Mouse (Mus musculus) neural tube, embryonic 14.5 days (tissue): Measurements from ENCODE around the gene Grpel1. TPM values are rescaled to one million over a fixed set of nuclear protein-coding genes. Genes with fewer than 3 reads are reported as not detected.

ENCODE experiments used
- ATAC-seq: fragments of 200-750 bp; cut with Nextera tagmentation; 2 replicates; pipeline ENCODE4 v1.8.0; 2017; ENCODE audit warnings: low read depth, mild to moderate bottlenecking, moderate TSS enrichment, moderate library complexity
- H3K27ac ChIP-seq: fragments of 300-500 bp; sonication (generic); 2 replicates; pipeline ENCODE4 v1.5.1; 2014; ENCODE audit warnings: low read depth, mild to moderate bottlenecking, control low read depth, low read length, moderate library complexity, mixed read lengths
- H3K27me3 ChIP-seq: fragments of 300-500 bp; sonication (generic); 2 replicates; pipeline ENCODE4 v1.6.1; 2014; ENCODE audit warnings: low read length; ENCODE audit not compliant: control insufficient read depth, insufficient read depth
- H3K36me3 ChIP-seq: fragments of 300-500 bp; sonication (generic); 2 replicates; pipeline ENCODE4 v1.6.1; 2014; ENCODE audit warnings: low read length, mixed read lengths; ENCODE audit not compliant: control insufficient read depth, insufficient read depth
- H3K4me1 ChIP-seq: fragments of 300-500 bp; sonication (generic); 2 replicates; pipeline ENCODE4 v1.6.1; 2014; ENCODE audit warnings: low read length; ENCODE audit not compliant: control insufficient read depth, insufficient read depth
- H3K4me2 ChIP-seq: fragments of 300-500 bp; sonication (generic); 2 replicates; pipeline ENCODE4 v1.6.1; 2014; ENCODE audit warnings: mild to moderate bottlenecking, low read depth, low read length, control low read depth
- H3K4me3 ChIP-seq: fragments of 300-500 bp; sonication (generic); 2 replicates; pipeline ENCODE4 v1.5.1; 2014; ENCODE audit warnings: low read depth, low read length, control low read depth, mixed read lengths
- H3K9ac ChIP-seq: fragments of 300-500 bp; sonication (generic); replicated peaks from 2 replicates; pipeline ENCODE4 v1.6.1; 2014; ENCODE audit warnings: low read depth, mild to moderate bottlenecking, control low read depth, low read length, mixed read lengths
- H3K9me3 ChIP-seq: fragments of 300-500 bp; sonication (generic); 2 replicates; pipeline ENCODE4 v1.6.1; 2016; ENCODE audit warnings: low read length; ENCODE audit not compliant: control insufficient read depth
- WGBS: fragments of 180-500 bp; shearing (Covaris S2); extraction: QIAGEN DNeasy Blood & Tissue Kit; methylation state at CpG from one replicate; pipeline ENCODE4 v1.1.7; 2014; 5-methylcytosine and 5-hydroxymethylcytosine counted together
- polyA plus RNA-seq: library from polyadenylated mRNA; unstranded; fragments of >200 nt; fragmentation: Nextera tagmentation; extraction: Ambion mirVana; gene quantifications from 2 replicates; pipeline ENCODE4 v1.2.1, GENCODE M21; 2014

Gene Grpel1
- polyA plus RNA-seq, 1 experiment from 2014 or later = 46.8 TPM

DNA sequence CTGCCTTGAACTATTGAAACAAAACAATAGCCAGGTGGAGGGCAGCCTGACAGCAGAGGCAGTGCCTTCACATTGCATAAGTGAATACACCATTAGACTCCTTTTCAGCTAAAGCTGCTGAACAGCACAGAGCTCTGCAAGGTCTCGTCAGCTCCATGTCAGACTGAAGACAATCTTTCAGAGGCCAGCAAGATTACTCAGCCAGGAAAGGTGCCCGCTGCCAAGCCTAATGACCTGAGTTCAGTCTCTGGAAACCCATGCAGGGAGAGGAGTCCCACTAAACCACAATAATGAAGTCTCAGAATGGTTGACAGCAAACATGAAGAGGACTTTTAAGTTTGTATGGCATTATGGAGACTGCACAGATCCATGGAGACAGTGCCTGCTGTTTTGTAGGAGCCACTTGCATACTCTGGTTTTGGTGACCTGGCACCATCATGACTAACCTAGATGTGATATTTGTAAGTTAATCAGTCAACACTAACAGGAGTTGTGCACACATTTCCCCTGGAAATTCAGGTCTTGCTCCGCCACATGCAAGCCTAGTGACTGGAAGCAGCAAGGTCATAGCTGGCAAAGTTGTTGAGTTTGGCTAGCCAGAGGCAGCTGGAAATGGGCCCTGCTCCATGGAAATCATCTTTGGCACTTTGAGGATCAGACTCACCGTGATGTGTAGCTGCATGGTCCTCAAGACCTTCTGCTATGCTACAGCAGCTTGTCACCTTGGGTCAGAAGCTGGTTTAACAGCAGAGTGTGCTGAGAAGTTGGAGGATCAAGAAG is 8.3 kb downstream of the Grpel1 start:
- ATAC-seq = no peak
- Histone ChIP-seq H3K9ac (no peak overlapping the region), H3K9me3 (no peaks in the 10 kb centered on the region), H3K27ac (no peak overlapping the region), H3K36me3 (peaks cover 25% of the 10 kb centered on the region), H3K4me2 (no peak overlapping the region), H3K27me3 (no peaks in the 10 kb centered on the region), H3K4me1 (no peaks in the 10 kb centered on the region), H3K4me3 (no peak overlapping the region)
- 90% methylated on average over 4 of the region's 4 CpGs for WGBS

DNA sequence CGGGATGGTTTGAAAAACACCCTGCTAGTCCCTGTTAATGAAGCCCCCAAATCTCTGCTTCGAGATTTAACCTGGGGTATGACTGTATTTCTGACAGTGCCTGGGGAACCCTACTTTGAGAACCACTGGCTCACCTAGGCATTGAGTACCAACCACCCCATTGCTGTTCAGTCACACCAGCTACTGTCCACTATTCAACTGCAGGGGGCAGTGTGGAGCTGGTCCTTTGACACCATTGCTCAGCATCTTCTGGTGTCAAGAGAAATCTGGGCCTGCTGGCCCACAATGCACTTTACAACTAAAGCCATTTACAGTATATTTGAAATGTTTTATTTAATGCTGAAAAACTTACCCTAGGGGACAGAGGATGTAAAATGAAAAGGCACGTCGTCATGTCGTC is 9.5 kb downstream of the Grpel1 start:
- 89% methylated on average over 5 of the region's 5 CpGs for WGBS
- no peak for ATAC-seq
- no peak overlapping the region for H3K4me2 ChIP-seq
- H3K27me3 ChIP-seq = no peaks in the 10 kb centered on the region
- no peaks in the 10 kb centered on the region for H3K4me1 ChIP-seq
- peaks cover 25% of the 10 kb centered on the region for H3K36me3 ChIP-seq
- no peak overlapping the region for H3K27ac ChIP-seq
- H3K4me3 ChIP-seq = no peak overlapping the region
- H3K9me3 ChIP-seq = no peaks in the 10 kb centered on the region
- H3K9ac ChIP-seq = no peak overlapping the region

DNA sequence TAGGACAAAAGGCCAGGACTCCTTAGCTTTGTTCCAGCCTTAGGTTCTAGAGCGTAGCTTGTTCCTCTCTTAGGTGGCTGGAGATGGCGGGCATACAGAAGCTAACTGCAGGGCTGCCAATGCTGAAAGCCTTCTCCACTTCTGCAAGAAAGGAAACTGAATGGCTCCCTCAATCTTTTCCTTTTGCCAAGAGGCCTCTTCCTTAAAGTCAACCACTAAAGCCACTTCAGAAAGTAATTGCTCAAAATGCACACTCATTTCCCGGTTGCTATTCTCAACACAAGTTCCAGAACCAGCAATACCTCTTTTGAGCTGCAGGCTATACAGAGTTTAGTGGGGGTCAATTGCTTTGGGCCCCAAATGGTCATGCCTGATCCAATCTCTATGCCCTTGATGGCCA is 12.7 kb downstream of the Grpel1 start:
- Histone ChIP-seq H3K4me1 (peaks cover 13% of the 10 kb centered on the region), H3K36me3 (peaks cover 6% of the 10 kb centered on the region), H3K9ac (no peak overlapping the region), H3K4me3 (no peak overlapping the region), H3K27me3 (no peaks in the 10 kb centered on the region), H3K9me3 (no peaks in the 10 kb centered on the region), H3K27ac (no peak overlapping the region), H3K4me2 (no peak overlapping the region)
- 91% methylated on average over 3 of the region's 3 CpGs for WGBS
- ATAC-seq = no peak

DNA sequence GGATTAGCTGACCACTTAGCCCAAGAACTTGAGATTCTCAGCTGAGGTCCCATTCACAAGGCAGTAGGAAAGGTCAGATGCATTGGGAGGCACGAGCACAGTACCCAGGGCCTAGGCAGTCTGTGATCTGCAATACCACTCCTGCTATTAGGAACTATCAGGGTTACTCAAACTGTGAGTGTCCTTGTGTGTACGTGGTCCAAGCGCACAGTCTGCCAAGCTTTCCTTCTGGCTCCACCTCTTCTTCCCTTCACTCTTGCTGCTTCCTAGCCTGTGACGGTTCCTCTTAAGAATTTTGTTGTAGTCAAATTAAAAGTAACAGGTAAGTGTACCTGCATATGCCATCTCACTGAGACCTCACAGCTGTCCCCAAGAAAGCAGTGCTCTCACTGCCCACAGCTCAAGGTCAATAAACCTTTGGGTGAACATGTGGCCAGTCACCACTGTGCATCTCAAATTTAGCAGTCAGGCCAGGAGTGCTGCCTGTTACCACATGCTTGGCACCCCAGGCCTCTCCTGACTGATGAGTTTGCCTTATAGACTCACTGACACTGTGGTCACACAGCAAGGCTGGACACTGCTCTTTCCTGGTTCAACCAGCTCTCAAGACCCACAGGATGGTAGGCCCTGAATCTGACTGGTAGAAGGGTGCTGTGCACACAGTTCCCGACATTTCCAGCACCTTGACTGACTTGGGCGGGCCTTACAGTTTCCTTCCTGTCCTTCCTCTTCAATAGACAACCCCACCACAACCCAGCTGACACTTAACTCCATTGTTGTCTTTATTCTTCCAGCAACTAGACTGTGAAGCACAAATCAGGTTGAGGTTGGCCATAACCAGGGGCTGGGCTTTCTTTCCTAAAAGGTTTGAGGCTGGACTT is 14.0 kb downstream of the Grpel1 start:
- Histone ChIP-seq H3K4me3 (no peak overlapping the region), H3K4me1 (peaks cover 22% of the 10 kb centered on the region), H3K9ac (no peak overlapping the region), H3K27ac (no peak overlapping the region), H3K27me3 (no peaks in the 10 kb centered on the region), H3K4me2 (no peak overlapping the region), H3K9me3 (no peaks in the 10 kb centered on the region), H3K36me3 (no peaks in the 10 kb centered on the region)
- no peak for ATAC-seq
- WGBS = 92% methylated on average over 6 of the region's 6 CpGs

DNA sequence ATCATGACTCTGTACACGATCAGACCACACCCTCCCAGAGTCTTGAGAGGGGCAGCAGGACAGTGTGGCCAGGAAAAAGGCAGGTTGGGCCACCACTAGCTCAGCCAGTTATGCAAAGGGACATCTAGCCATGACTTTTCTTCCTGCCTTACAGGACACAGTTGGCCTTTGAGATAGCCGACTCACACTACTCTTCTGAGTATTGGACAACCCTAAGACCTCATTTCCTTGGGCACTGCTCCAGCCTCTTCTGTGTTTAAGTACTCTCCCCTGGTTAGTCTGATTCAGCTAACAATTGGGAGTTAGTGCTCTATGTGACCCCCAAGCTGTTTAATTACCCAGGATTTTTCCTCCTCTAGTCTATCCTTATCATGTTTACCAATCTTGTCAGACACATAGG is 14.9 kb downstream of the Grpel1 start:
- no peak overlapping the region for H3K9ac ChIP-seq
- 73% methylated on average over 2 of the region's 2 CpGs for WGBS
- no peak for ATAC-seq

DNA sequence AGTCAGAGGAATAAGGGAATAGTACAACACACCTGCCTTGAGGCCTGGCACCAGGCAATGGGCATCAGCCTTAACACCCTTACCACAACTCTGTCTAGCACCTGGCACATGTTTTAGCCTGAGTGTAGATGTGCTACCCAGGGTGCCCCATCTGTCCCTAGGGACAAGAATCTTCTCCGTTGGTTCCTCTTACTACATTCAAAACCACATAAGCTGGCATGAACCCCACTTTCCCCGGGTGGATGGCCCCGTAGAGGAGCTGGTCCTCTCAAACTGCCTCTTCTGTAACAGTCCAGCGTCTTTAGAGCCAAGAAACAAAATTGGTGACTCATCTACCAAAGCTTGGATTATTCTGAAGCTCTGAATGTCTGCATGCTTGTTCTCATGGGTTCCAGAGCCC is 15.6 kb downstream of the Grpel1 start:
- 94% methylated on average over 4 of the region's 4 CpGs for WGBS

More for the DNA sequence above, 14.9 kb downstream of the Grpel1 start:
- Histone ChIP-seq H3K4me1 (peaks cover 22% of the 10 kb centered on the region), H3K4me3 (no peak overlapping the region), H3K27ac (no peak overlapping the region), H3K4me2 (no peak overlapping the region), H3K36me3 (no peaks in the 10 kb centered on the region), H3K27me3 (no peaks in the 10 kb centered on the region), H3K9me3 (no peaks in the 10 kb centered on the region)

DNA sequence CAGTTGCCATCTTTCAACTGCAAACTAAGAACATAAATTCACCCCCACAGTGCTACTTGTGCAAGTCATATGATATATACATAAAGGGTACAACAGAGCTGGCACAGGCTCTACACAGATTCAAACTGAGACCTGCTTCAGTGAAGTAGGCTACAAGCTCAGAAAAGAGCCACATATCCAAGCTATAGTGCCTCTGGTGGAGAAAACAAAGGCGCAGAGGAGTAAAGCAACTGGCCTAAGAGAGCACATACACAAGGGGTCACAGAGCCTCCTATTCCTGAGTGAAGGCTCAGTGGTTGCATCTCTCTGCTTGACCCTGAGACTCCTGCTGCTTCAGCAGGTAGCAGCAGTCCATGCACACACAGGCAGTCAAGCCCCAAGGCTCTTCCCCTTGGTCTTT is 16.3 kb downstream of the Grpel1 start:
- ATAC-seq = no peak
- Histone ChIP-seq H3K4me3 (no peak overlapping the region), H3K36me3 (no peaks in the 10 kb centered on the region), H3K9ac (no peak overlapping the region), H3K27ac (no peak overlapping the region), H3K4me1 (peaks cover 27% of the 10 kb centered on the region), H3K27me3 (no peaks in the 10 kb centered on the region), H3K4me2 (no peak overlapping the region), H3K9me3 (no peaks in the 10 kb centered on the region)
- WGBS = 85% methylated on average over 1 of the region's 1 CpGs

More for the DNA sequence above, 15.6 kb downstream of the Grpel1 start:
- no peaks in the 10 kb centered on the region for H3K36me3 ChIP-seq
- ATAC-seq = no peak
- peaks cover 27% of the 10 kb centered on the region for H3K4me1 ChIP-seq
- H3K27me3 ChIP-seq = no peaks in the 10 kb centered on the region
- H3K9ac ChIP-seq = no peak overlapping the region
- H3K4me3 ChIP-seq = no peak overlapping the region
- no peaks in the 10 kb centered on the region for H3K9me3 ChIP-seq
- H3K4me2 ChIP-seq = no peak overlapping the region
- H3K27ac ChIP-seq = no peak overlapping the region

DNA sequence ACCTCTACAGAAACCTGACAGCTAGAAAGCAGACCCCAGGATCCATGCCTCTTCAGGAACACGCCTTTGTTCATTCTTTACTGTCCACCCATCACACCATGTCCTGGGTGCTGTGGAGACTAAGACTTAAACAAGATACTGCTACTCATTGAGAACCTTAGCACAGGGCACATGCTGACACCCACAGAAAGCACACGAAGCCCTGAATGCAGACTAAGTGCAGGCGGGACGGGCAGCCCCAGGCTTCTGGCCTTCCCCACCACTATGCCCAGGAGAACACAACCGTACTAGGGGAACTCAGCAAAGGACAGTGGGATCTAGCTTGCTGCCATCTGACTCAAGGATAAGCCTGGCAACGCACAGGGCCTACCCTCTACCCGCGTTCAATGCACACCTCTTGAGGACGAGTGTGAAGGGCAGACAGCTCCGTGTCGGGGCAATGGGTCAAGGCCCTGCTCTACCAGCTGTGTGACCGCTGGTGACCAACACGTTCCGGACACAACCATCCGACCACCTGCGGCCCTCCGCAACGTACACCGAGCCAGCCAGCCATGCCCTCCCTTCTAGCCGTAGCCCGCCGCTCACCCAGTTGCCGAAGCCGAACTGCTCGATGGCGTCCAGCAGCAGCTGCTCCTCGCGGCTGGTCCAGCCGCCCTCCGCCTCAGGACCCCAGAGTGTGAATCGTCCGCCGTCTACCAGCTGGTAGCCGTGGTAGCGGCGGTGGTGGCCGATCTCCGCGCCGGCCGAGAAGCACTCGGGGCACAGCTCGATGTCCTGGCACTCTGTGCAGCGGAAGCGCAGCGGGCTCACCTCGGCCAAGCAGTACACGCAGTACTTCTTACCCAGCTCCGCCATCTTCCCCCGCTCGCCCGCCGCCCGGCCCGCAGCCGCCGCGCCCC is 18.7 kb downstream of the Grpel1 start:
- 2% methylated on average over 51 of the region's 58 CpGs for WGBS
- ATAC-seq = peak; percentile 4; the same call in 1 of the 2 replicates
- Histone ChIP-seq H3K27me3 (no peaks in the 10 kb centered on the region), H3K36me3 (no peaks in the 10 kb centered on the region), H3K4me1 (peaks cover 27% of the 10 kb centered on the region), H3K4me2 (peak overlapping the region; percentile 91), H3K9me3 (no peaks in the 10 kb centered on the region), H3K4me3 (peak overlapping the region; percentile 89), H3K9ac (peak overlapping the region; percentile 86), H3K27ac (peak overlapping the region; percentile 67)
